Mouse (Mus musculus): ENCODE measurements around the gene Fem1a. TPM values are rescaled to one million over a fixed set of nuclear protein-coding genes. Genes with fewer than 3 reads are reported as not detected.

Fem1a gene
- polyA plus RNA-seq, 1 experiment = 43.1 TPM

- no peak for DNase-seq
- peaks cover 21% of the 10 kb centered on the region for H3K4me1 ChIP-seq (replicated peaks; ENCODE audit: control insufficient read depth, insufficient read depth, low read length)
- H3K27ac ChIP-seq (ENCODE audit: control insufficient read depth, insufficient read depth, low read length) = no peak overlapping the region
- no peaks in the 10 kb centered on the region for H3K27me3 ChIP-seq (ENCODE audit: control insufficient read depth, insufficient read depth, low read length)
- peaks cover 22% of the 10 kb centered on the region for H3K36me3 ChIP-seq (ENCODE audit: control insufficient read depth, insufficient read depth, low read length)
- TF ChIP-seq CTCF (IDR thresholded peaks at IDR 0.05; ENCODE audit: borderline replicate concordance, control insufficient read depth, extremely low read depth, insufficient read depth, low read length, poor library complexity) (no peak), POLR2A (IDR thresholded peaks at IDR 0.05; ENCODE audit: control insufficient read depth, extremely low read depth, insufficient read depth, low read length, poor library complexity) (no peak)
- 97% methylated on average over 10 of the region's 10 CpGs for WGBS
- H3K4me3 ChIP-seq (ENCODE audit: control insufficient read depth, insufficient read depth, low read length) = no peak overlapping the region
Observed at GRCm38 (mm10) chr17:56259301-56260037, 2.9 kb downstream of the Fem1a start.

GRCm38 (mm10) chr17:56261166-56261565 is 4.6 kb downstream of the Fem1a start:
- no peaks in the 10 kb centered on the region for H3K27me3 ChIP-seq (ENCODE audit: control insufficient read depth, insufficient read depth, low read length)
- H3K4me3 ChIP-seq (ENCODE audit: control insufficient read depth, insufficient read depth, low read length) = no peak overlapping the region
- peaks cover 21% of the 10 kb centered on the region for H3K4me1 ChIP-seq (replicated peaks; ENCODE audit: control insufficient read depth, insufficient read depth, low read length)
- peaks cover 22% of the 10 kb centered on the region for H3K36me3 ChIP-seq (ENCODE audit: control insufficient read depth, insufficient read depth, low read length)
- TF ChIP-seq CTCF (IDR thresholded peaks at IDR 0.05; ENCODE audit: borderline replicate concordance, control insufficient read depth, extremely low read depth, insufficient read depth, low read length, poor library complexity) (no peak), POLR2A (IDR thresholded peaks at IDR 0.05; ENCODE audit: control insufficient read depth, extremely low read depth, insufficient read depth, low read length, poor library complexity) (no peak)
- 85% methylated on average over 3 of the region's 3 CpGs for WGBS
- H3K27ac ChIP-seq (ENCODE audit: control insufficient read depth, insufficient read depth, low read length) = no peak overlapping the region
- DNase-seq = no peak

GRCm38 (mm10) chr17:56262645-56263094 is 6.1 kb downstream of the Fem1a start:
- no peaks in the 10 kb centered on the region for H3K27me3 ChIP-seq (ENCODE audit: control insufficient read depth, insufficient read depth, low read length)
- no peak overlapping the region for H3K27ac ChIP-seq (ENCODE audit: control insufficient read depth, insufficient read depth, low read length)
- no peak for DNase-seq
- H3K4me3 ChIP-seq (ENCODE audit: control insufficient read depth, insufficient read depth, low read length) = no peak overlapping the region
- TF ChIP-seq CTCF (IDR thresholded peaks at IDR 0.05; ENCODE audit: borderline replicate concordance, control insufficient read depth, extremely low read depth, insufficient read depth, low read length, poor library complexity) (no peak), POLR2A (IDR thresholded peaks at IDR 0.05; ENCODE audit: control insufficient read depth, extremely low read depth, insufficient read depth, low read length, poor library complexity) (no peak)
- peaks cover 22% of the 10 kb centered on the region for H3K36me3 ChIP-seq (ENCODE audit: control insufficient read depth, insufficient read depth, low read length)
- peaks cover 16% of the 10 kb centered on the region for H3K4me1 ChIP-seq (replicated peaks; ENCODE audit: control insufficient read depth, insufficient read depth, low read length)
- 98% methylated on average over 3 of the region's 3 CpGs for WGBS

- Histone ChIP-seq H3K36me3 (ENCODE audit: control insufficient read depth, insufficient read depth, low read length) (peaks cover 22% of the 10 kb centered on the region), H3K4me3 (ENCODE audit: control insufficient read depth, insufficient read depth, low read length) (no peak overlapping the region), H3K27me3 (ENCODE audit: control insufficient read depth, insufficient read depth, low read length) (no peaks in the 10 kb centered on the region), H3K4me1 (replicated peaks; ENCODE audit: control insufficient read depth, insufficient read depth, low read length) (0 out of 2 replicates have a peak, but pooled peaks cover 7% of the 10 kb centered on the region), H3K27ac (ENCODE audit: control insufficient read depth, insufficient read depth, low read length) (no peak overlapping the region)
- DNase-seq = peak; percentile 82
- 40% methylated on average over 8 of the region's 8 CpGs for WGBS
- TF ChIP-seq CTCF (IDR thresholded peaks at IDR 0.05; ENCODE audit: borderline replicate concordance, control insufficient read depth, extremely low read depth, insufficient read depth, low read length, poor library complexity) (peak; percentile 85; the same call in 1 of the 2 replicates), POLR2A (IDR thresholded peaks at IDR 0.05; ENCODE audit: control insufficient read depth, extremely low read depth, insufficient read depth, low read length, poor library complexity) (no peak)
Observed at GRCm38 (mm10) chr17:56264020-56264419, 7.4 kb downstream of the Fem1a start.

GRCm38 (mm10) chr17:56265011-56265410 is 8.4 kb downstream of the Fem1a start:
- H3K27me3 ChIP-seq (ENCODE audit: control insufficient read depth, insufficient read depth, low read length) = no peaks in the 10 kb centered on the region
- TF ChIP-seq POLR2A (IDR thresholded peaks at IDR 0.05; ENCODE audit: control insufficient read depth, extremely low read depth, insufficient read depth, low read length, poor library complexity) (no peak), CTCF (IDR thresholded peaks at IDR 0.05; ENCODE audit: borderline replicate concordance, control insufficient read depth, extremely low read depth, insufficient read depth, low read length, poor library complexity) (no peak)
- no peak overlapping the region for H3K4me3 ChIP-seq (ENCODE audit: control insufficient read depth, insufficient read depth, low read length)
- DNase-seq = no peak
- no peak overlapping the region for H3K27ac ChIP-seq (ENCODE audit: control insufficient read depth, insufficient read depth, low read length)
- H3K36me3 ChIP-seq (ENCODE audit: control insufficient read depth, insufficient read depth, low read length) = peaks cover 15% of the 10 kb centered on the region
- WGBS = 79% methylated on average over 4 of the region's 4 CpGs
- peaks cover 6% of the 10 kb centered on the region for H3K4me1 ChIP-seq (replicated peaks; ENCODE audit: control insufficient read depth, insufficient read depth, low read length)

- peak overlapping the region; percentile 34; the same call in 1 of the 2 replicates for H3K27ac ChIP-seq (ENCODE audit: control insufficient read depth, insufficient read depth, low read length)
- TF ChIP-seq CTCF (IDR thresholded peaks at IDR 0.05; ENCODE audit: borderline replicate concordance, control insufficient read depth, extremely low read depth, insufficient read depth, low read length, poor library complexity) (no peak), POLR2A (IDR thresholded peaks at IDR 0.05; ENCODE audit: control insufficient read depth, extremely low read depth, insufficient read depth, low read length, poor library complexity) (no peak)
- no peaks in the 10 kb centered on the region for H3K27me3 ChIP-seq (ENCODE audit: control insufficient read depth, insufficient read depth, low read length)
- H3K4me1 ChIP-seq (replicated peaks; ENCODE audit: control insufficient read depth, insufficient read depth, low read length) = peaks cover 6% of the 10 kb centered on the region
- no peak for DNase-seq
- H3K4me3 ChIP-seq (ENCODE audit: control insufficient read depth, insufficient read depth, low read length) = no peak overlapping the region
- H3K36me3 ChIP-seq (ENCODE audit: control insufficient read depth, insufficient read depth, low read length) = peaks cover 11% of the 10 kb centered on the region; the same call in 1 of the 2 replicates
- 82% methylated on average over 3 of the region's 3 CpGs for WGBS
Observed at GRCm38 (mm10) chr17:56265869-56266268, 9.3 kb downstream of the Fem1a start.
